Mouse (Mus musculus): ENCODE data around the gene Krt15.

DNA sequence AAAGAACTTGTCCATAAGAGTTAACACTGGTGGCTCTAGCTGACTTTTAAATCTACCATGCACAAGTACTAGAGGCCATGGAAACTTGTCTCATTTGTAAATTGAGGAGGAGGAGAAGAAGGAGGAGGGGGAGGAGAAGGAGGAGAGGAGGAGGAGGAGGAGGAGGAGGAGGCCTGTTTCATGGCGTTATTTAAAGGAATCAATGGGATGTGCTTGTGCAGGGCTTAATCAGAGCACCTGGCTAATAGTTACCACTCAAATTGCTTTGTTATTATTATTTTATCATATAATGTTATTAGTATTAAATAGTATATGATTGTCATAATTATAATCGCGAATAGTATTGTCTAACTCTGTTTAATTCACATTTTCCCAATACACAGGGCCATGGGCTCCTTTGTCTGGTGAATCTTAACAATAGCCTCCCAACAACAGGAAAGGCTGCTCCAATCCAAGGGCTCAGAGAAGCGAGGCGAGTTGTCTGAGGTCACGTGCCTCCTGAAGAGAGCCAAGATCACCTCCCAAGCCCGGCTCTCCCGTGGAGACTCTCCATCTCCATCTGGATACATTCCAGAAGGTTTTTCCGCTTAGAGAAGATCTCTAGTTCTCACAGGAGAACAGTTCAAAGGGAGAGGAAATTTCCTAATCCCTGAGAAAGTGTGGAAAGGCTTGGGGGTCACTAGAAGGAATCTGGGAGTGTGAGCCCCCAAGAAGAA lies 13.0 kb upstream of the Krt15 start, which contains the start of gene Krt19:
- TF ChIP-seq POLR2A (IDR thresholded peaks at IDR 0.05; ENCODE audit: control insufficient read depth, low read depth, low read length) (no peak), CTCF (IDR thresholded peaks at IDR 0.05; ENCODE audit: control insufficient read depth, insufficient read depth, insufficient replicate concordance, low read depth, low read length) (no peak)

All from testis, adult 2 months (tissue).